Mouse (Mus musculus) heart, postnatal 0 days (tissue): Measurements from ENCODE around the gene Otc. TPM values are rescaled to one million over a fixed set of nuclear protein-coding genes. Genes with fewer than 3 reads are reported as not detected.

Experiments used
- ATAC-seq: fragments of 200-750 bp; cut with Nextera tagmentation; 2 replicates; pipeline ENCODE4 v1.8.0; 2017; ENCODE audit warnings: low read depth, moderate number of reproducible peaks, moderate library complexity; ENCODE audit not compliant: insufficient read depth
- DNase-seq: peaks from one replicate; pipeline ENCODE4 v3.0.0-alpha.2; 2016; ENCODE audit warnings: low spot score
- H3K27ac ChIP-seq: fragments of 300-500 bp; sonication (generic); 2 replicates; pipeline ENCODE4 v1.5.1; 2014; ENCODE audit warnings: low read depth, mild to moderate bottlenecking
- H3K27me3 ChIP-seq: fragments of 300-500 bp; sonication (generic); 2 replicates; pipeline ENCODE4 v1.6.1; 2014; ENCODE audit warnings: low read length, mixed read lengths; ENCODE audit not compliant: control insufficient read depth, insufficient read depth
- H3K36me3 ChIP-seq: fragments of 300-500 bp; sonication (generic); replicated peaks from 2 replicates; pipeline ENCODE4 v1.6.1; 2014; ENCODE audit warnings: low read length, mixed read lengths; ENCODE audit not compliant: control insufficient read depth, insufficient read depth
- H3K4me1 ChIP-seq: fragments of 300-500 bp; sonication (generic); 2 replicates; pipeline ENCODE4 v1.6.1; 2014; ENCODE audit warnings: antibody characterized with exemption; ENCODE audit not compliant: control insufficient read depth, insufficient read depth
- H3K4me2 ChIP-seq: fragments of 300-500 bp; sonication (generic); 2 replicates; pipeline ENCODE4 v1.6.1; 2014; ENCODE audit warnings: low read depth, mild to moderate bottlenecking, low read length, moderate library complexity
- H3K4me3 ChIP-seq: fragments of 300-500 bp; sonication (generic); 2 replicates; pipeline ENCODE4 v1.5.1; 2014; ENCODE audit warnings: low read depth, low read length
- H3K9ac ChIP-seq: fragments of 300-500 bp; sonication (generic); replicated peaks from 2 replicates; pipeline ENCODE4 v1.6.1; 2014; ENCODE audit warnings: low read depth, low read length, mixed read lengths
- H3K9me3 ChIP-seq: fragments of 300-500 bp; sonication (generic); replicated peaks from 2 replicates; pipeline ENCODE4 v1.6.1; 2016; ENCODE audit warnings: low read length; ENCODE audit not compliant: control insufficient read depth
- CTCF ChIP-seq: IDR thresholded peaks from 2 replicates; pipeline ENCODE4 v1.5.1; 2016; ENCODE audit warnings: antibody characterized with exemption, control low read depth, low read depth
- EP300 ChIP-seq: IDR thresholded peaks from 2 replicates; pipeline ENCODE4 v1.6.1; 2016; ENCODE audit warnings: antibody characterized with exemption, low read depth
- WGBS: fragments of 180-500 bp; shearing (Covaris S2); extraction: QIAGEN DNeasy Blood & Tissue Kit; methylation state at CpG from one replicate; pipeline ENCODE4 v1.1.7; 2014; 5-methylcytosine and 5-hydroxymethylcytosine counted together
- polyA plus RNA-seq: library from polyadenylated mRNA; unstranded; fragments of >200 nt; fragmentation: Nextera tagmentation; extraction: Ambion mirVana; gene quantifications from 2 replicates; pipeline ENCODE4 v1.2.1, GENCODE M21; 2015
- total RNA-seq: library from RNA; depleted of rRNA; stranded (reverse); fragments of >200 nt; gene quantifications from 2 replicates; pipeline ENCODE4 v1.2.3, GENCODE M21; 2014; ENCODE audit warnings: low replicate concordance; rRNA removed

Gene Otc
- total and polyA plus RNA-seq, 2 experiments from 2014 or later, result not detected

GRCm38 (mm10) chrX:10331749-10332148 lies 79.6 kb downstream of the Otc start:
- Histone ChIP-seq H3K4me1 (no peaks in the 10 kb centered on the region), H3K4me2 (no peak overlapping the region), H3K9ac (no peak overlapping the region), H3K9me3 (no peaks in the 10 kb centered on the region), H3K36me3 (no peaks in the 10 kb centered on the region), H3K4me3 (no peak overlapping the region), H3K27ac (no peak overlapping the region), H3K27me3 (no peaks in the 10 kb centered on the region)
- WGBS, result 67% methylated on average over 1 of the region's 1 CpGs
- DNase-seq (no peak), ATAC-seq (no peak)
- TF ChIP-seq EP300 (no peak), CTCF (no peak)

DNA sequence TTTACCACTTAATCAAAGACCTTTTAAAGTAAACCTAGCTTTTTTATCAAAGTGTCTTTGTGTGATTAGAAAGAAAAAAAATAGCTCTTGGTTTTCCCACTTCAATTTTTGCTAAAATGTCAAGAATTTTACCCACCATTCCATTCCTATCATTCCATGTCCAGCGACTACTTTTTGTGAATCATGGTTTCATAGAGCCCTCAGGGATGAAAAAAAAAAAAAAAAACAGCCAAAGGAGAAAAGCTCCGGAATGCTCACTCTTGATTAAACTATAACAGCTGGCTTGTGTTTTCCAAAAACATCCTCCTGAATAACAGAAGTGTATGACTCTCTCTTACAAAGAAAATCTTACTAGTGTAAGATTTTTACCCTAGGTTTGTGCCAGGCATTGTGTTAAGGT lies 84.7 kb downstream of the Otc start:
- ATAC-seq, result no peak
- WGBS, result 33% methylated on average over 2 of the region's 2 CpGs
- H3K9ac ChIP-seq, result no peak overlapping the region
- H3K9me3 ChIP-seq, result no peaks in the 10 kb centered on the region
- H3K4me3 ChIP-seq, result no peak overlapping the region
- H3K36me3 ChIP-seq, result no peaks in the 10 kb centered on the region
- no peaks in the 10 kb centered on the region for H3K4me1 ChIP-seq
- DNase-seq, result no peak
- H3K27me3 ChIP-seq, result no peaks in the 10 kb centered on the region
- TF ChIP-seq CTCF, result no peak
- TF ChIP-seq EP300, result no peak
- no peak overlapping the region for H3K27ac ChIP-seq
- no peak overlapping the region for H3K4me2 ChIP-seq

GRCm38 (mm10) chrX:10355867-10356266 lies 103.8 kb downstream of the Otc start:
- no peak for DNase-seq
- H3K4me2 ChIP-seq, result no peak overlapping the region
- no peak overlapping the region for H3K27ac ChIP-seq
- TF ChIP-seq CTCF (no peak), EP300 (no peak)
- H3K4me3 ChIP-seq, result no peak overlapping the region
- H3K4me1 ChIP-seq, result no peaks in the 10 kb centered on the region
- no peaks in the 10 kb centered on the region for H3K27me3 ChIP-seq
- no peaks in the 10 kb centered on the region for H3K9me3 ChIP-seq
- no peak for ATAC-seq
- H3K9ac ChIP-seq, result no peak overlapping the region
- 30% methylated on average over 4 of the region's 4 CpGs for WGBS
- H3K36me3 ChIP-seq, result no peaks in the 10 kb centered on the region

Other genes with a start within 250 kb of the Otc start
- gene Srpx, start 134.6 kb upstream of the Otc start, total RNA-seq, result 10.2 and 10.8 TPM in 2 replicates
- 8.9 and 12.5 TPM in 2 replicates for gene Srpx, start 134.6 kb upstream of the Otc start, polyA plus RNA-seq
- 3.4 and 12.7 TPM in 2 replicates for gene Rpgr, start 35.4 kb upstream of the Otc start, total RNA-seq
- 7.4 and 7.6 TPM in 2 replicates for gene Rpgr, start 35.4 kb upstream of the Otc start, polyA plus RNA-seq
- 32.7 and 70.8 TPM in 2 replicates for gene Tspan7, start 232.9 kb downstream of the Otc start, total RNA-seq
- gene Tspan7, start 232.9 kb downstream of the Otc start, polyA plus RNA-seq, result 90.0 and 91.9 TPM in 2 replicates